Mouse (Mus musculus) forebrain, embryonic 11.5 days (tissue): ENCODE data around the gene Gm5475. TPM values are rescaled to one million over a fixed set of nuclear protein-coding genes. Genes with fewer than 3 reads are reported as not detected.

ENCODE experiments used
- ATAC-seq: fragments of 200-750 bp; cut with Nextera tagmentation; replicated peaks from 2 replicates; pipeline ENCODE4 v1.8.0; 2017; ENCODE audit warnings: moderate TSS enrichment; ENCODE audit not compliant: low FRiP score
- DNase-seq: peaks from one replicate; pipeline ENCODE4 v3.0.0-alpha.2; 2017; ENCODE audit warnings: low spot score
- H3K27ac ChIP-seq: fragments of 300-500 bp; sonication (generic); 2 replicates; pipeline ENCODE4 v1.5.1; 2014; ENCODE audit warnings: low read depth, low read length
- H3K27me3 ChIP-seq: fragments of 300-500 bp; sonication (generic); 2 replicates; pipeline ENCODE4 v1.6.1; 2014; ENCODE audit warnings: mild to moderate bottlenecking, low read length, mixed read lengths; ENCODE audit not compliant: control insufficient read depth, insufficient read depth
- H3K36me3 ChIP-seq: fragments of 300-500 bp; sonication (generic); 2 replicates; pipeline ENCODE4 v1.6.1; 2014; ENCODE audit warnings: mild to moderate bottlenecking, low read length, moderate library complexity, mixed read lengths; ENCODE audit not compliant: control insufficient read depth, insufficient read depth
- H3K4me1 ChIP-seq: fragments of 300-500 bp; sonication (generic); replicated peaks from 2 replicates; pipeline ENCODE4 v1.6.1; 2014; ENCODE audit warnings: low read length, mixed read lengths; ENCODE audit not compliant: control insufficient read depth, insufficient read depth
- H3K4me2 ChIP-seq: fragments of 300-500 bp; sonication (generic); 2 replicates; pipeline ENCODE4 v1.6.1; 2014; ENCODE audit warnings: low read depth, mild to moderate bottlenecking, low read length, moderate library complexity, mixed read lengths; ENCODE audit not compliant: severe bottlenecking
- H3K4me3 ChIP-seq: fragments of 300-500 bp; sonication (generic); 2 replicates; pipeline ENCODE4 v1.5.1; 2014; ENCODE audit warnings: low read depth, low read length
- H3K9ac ChIP-seq: fragments of 300-500 bp; sonication (generic); 2 replicates; pipeline ENCODE4 v1.6.1; 2014; ENCODE audit warnings: low read length
- H3K9me3 ChIP-seq: fragments of 300-500 bp; sonication (generic); 2 replicates; pipeline ENCODE4 v1.6.1; 2016; ENCODE audit warnings: low read length, mixed read lengths; ENCODE audit not compliant: control insufficient read depth
- WGBS: fragments of 180-500 bp; shearing (Covaris S2); extraction: QIAGEN DNeasy Blood & Tissue Kit; methylation state at CpG from one replicate; pipeline ENCODE4 v1.1.7; 2014; 5-methylcytosine and 5-hydroxymethylcytosine counted together
- polyA plus RNA-seq: library from polyadenylated mRNA; unstranded; fragments of >200 nt; fragmentation: Nextera tagmentation; extraction: Ambion mirVana; gene quantifications from 2 replicates; pipeline ENCODE4 v1.2.1, GENCODE M21; 2014

Gene Gm5475
- polyA plus RNA-seq, 1 experiment from 2014 or later = not detected

DNA sequence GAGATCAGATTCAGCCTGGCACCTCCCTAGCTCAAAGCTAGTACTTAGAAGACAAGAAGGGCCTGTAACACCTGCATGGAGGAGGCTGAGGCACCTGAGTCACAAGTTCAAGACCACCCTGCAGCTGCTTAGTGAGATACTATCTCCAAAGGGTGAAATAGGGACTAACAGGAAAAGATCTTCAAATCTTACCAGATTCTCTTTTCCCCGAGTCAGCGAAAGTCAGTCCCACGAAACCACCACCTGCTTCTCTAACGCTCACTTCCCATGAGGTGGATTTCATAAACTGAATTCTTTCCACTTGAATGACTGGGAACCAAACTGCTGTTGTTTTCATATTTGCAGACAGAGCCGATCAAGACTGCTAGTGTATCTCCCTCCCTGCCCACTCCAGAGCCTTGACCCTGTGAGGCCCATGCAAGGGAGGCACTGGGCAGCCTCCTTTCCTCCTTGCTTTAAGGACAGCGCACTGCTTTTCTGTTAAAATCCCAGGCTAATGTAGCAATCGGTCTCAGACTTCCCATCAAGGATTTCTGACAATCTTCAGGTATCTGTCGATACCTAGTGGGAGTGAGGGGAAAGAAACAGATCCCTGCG lies 4.0 kb upstream of the Gm5475 start:
- 88% methylated on average over 9 of the region's 9 CpGs for WGBS
- DNase-seq (no peak), ATAC-seq (no peak)
- Histone ChIP-seq H3K9me3 (no peaks in the 10 kb centered on the region), H3K4me1 (peaks cover 9% of the 10 kb centered on the region), H3K36me3 (no peaks in the 10 kb centered on the region), H3K27ac (no peak overlapping the region), H3K9ac (no peak overlapping the region), H3K4me3 (no peak overlapping the region), H3K27me3 (no peaks in the 10 kb centered on the region), H3K4me2 (no peak overlapping the region)

DNA sequence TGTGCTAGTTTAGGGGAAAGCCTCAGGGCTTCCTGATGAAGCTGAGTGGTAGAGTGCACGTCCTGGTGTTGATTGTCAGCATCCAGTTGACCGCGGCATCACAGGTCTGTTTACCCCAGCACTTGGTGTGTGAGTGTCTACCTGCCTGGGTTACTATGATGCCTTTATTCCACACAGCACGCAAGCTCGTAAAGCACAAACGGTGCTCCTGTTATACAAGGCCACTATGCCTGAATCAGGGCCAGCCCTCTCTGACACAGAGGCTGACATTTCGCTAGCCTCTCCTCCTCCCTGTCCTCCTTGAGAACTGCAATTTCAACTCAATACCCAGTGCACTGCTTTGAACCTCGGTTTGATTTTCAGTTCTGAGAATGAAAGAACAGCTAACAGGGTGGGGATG lies 2.6 kb upstream of the Gm5475 start:
- DNase-seq = no peak
- Histone ChIP-seq H3K27me3 (peaks cover 8% of the 10 kb centered on the region), H3K36me3 (no peaks in the 10 kb centered on the region), H3K9ac (no peak overlapping the region; the same call in 1 of the 2 replicates), H3K27ac (no peak overlapping the region), H3K9me3 (no peaks in the 10 kb centered on the region), H3K4me2 (no peak overlapping the region), H3K4me1 (peaks cover 12% of the 10 kb centered on the region), H3K4me3 (no peak overlapping the region)
- 76% methylated on average over 8 of the region's 8 CpGs for WGBS
- no peak for ATAC-seq

DNA sequence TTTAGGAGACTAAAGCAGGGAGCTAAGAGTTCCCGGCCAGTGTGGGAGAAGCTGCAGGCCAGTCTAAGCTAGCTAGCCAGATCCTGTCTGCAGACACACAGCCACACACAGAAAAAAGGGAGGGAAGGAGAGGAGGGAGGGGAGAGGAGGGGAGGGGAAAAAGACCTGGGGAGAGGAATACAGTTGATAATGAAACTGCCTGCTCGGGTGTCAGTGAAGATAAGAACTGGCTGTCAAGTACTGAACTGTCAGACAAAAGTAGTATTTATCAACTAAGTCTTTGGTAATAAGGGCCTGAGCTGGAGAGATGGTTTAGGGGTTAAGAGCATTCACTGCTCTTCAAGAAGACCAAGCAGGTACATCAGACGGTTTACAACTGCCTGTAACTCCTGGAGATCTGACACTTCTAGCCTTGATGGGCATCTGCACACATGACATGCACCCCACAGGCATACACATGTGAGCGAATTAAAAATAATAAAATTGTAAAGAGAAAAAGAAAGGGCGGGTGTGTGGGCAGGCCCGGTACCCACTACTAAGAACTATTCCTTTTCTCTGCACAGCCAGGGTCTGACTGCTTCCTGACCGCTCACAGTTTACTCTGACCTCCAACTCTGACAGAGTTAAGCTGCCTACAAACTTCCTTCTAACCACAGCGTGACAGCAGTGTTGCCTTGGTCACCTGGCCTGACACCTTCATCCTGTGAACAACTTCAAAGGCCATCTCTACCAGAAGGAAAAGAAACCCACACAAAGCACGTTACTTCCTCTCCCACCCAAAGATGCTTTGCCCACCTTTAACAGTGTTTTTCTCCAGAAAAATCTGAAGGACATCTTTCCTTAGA lies 1.8 kb upstream of the Gm5475 start:
- Histone ChIP-seq H3K4me1 (peaks cover 12% of the 10 kb centered on the region), H3K9ac (no peak overlapping the region; the same call in 1 of the 2 replicates)
- WGBS = 70% methylated on average over 9 of the region's 9 CpGs

DNA sequence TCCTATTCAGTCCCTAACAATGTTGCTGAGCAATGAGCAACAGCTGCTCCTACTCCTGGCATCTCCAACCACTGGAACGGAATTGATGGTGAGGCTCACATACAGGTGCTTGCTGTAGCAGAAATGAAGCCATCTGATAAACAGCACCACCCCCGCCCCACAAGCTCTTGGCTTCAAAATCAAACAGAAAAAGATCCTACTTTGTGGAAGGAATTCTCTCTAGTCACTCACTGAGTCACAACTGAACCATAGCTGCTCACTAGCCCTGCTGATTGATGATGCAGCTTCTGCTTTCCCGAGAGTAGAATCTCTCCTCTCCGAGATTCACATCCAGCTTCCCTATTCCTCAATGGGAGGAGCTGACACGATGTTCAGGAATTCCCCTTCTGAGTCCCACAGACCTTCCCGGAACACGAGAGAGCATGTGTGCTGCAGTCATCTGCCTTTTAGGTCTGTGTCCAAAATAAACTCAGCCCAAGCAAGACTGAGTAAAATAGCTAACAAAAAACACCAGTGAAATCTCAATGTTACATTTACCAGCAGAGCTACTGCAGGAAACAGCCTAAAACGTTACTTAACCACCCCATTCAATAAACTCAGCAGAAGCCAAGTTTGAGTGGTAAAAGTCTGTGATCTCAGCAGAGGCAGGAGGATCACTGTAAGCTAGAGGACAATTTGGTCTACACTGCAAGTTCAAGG lies 739 bp upstream of the Gm5475 start:
- Histone ChIP-seq H3K9me3 (no peaks in the 10 kb centered on the region), H3K4me2 (peak overlapping the region; percentile 69), H3K27ac (no peak overlapping the region), H3K36me3 (no peaks in the 10 kb centered on the region), H3K4me3 (peak overlapping the region; percentile 96; the same call in 1 of the 2 replicates), H3K27me3 (peaks cover 19% of the 10 kb centered on the region), H3K4me1 (peaks cover 12% of the 10 kb centered on the region), H3K9ac (peak overlapping the region; percentile 23; the same call in 1 of the 2 replicates)
- no peak for DNase-seq
- 61% methylated on average over 8 of the region's 8 CpGs for WGBS
- no peak for ATAC-seq

More for the DNA sequence above, 1.8 kb upstream of the Gm5475 start:
- H3K4me2 ChIP-seq = no peak overlapping the region
- ATAC-seq (no peak), DNase-seq (no peak)
- no peaks in the 10 kb centered on the region for H3K36me3 ChIP-seq
- H3K27me3 ChIP-seq = peaks cover 16% of the 10 kb centered on the region
- no peaks in the 10 kb centered on the region for H3K9me3 ChIP-seq
- H3K4me3 ChIP-seq = no peak overlapping the region
- no peak overlapping the region for H3K27ac ChIP-seq

DNA sequence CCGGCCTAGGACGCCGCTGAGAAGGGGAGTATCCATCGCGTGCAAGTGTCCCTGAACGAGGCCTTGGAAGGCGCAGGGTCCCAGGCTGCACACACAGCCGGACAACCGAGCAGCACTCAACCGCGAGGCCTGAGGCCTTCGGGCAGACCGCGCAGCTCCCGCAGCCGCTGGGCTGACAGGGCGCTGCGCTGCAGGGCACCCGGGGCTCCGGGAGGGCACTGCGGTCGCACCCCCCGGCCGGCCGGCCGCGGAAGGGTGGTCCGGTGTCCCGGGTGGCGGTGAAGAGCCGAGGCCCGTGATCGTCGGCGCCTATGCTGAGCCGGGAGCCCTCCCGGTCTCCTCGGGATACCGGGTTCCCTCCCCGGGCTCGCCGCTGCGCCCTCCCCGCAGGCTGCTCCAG lies 529 bp downstream of the Gm5475 start:
- Histone ChIP-seq H3K4me3 (peak overlapping the region; percentile 96), H3K9me3 (no peaks in the 10 kb centered on the region), H3K4me2 (peak overlapping the region; percentile 69), H3K36me3 (no peaks in the 10 kb centered on the region), H3K9ac (peak overlapping the region; percentile 90), H3K27me3 (peaks cover 19% of the 10 kb centered on the region), H3K4me1 (peaks cover 12% of the 10 kb centered on the region), H3K27ac (no peak overlapping the region)
- peak; percentile 71 for DNase-seq
- peak; percentile 78 for ATAC-seq
- under 1% methylated on average over 40 of the region's 44 CpGs for WGBS

DNA sequence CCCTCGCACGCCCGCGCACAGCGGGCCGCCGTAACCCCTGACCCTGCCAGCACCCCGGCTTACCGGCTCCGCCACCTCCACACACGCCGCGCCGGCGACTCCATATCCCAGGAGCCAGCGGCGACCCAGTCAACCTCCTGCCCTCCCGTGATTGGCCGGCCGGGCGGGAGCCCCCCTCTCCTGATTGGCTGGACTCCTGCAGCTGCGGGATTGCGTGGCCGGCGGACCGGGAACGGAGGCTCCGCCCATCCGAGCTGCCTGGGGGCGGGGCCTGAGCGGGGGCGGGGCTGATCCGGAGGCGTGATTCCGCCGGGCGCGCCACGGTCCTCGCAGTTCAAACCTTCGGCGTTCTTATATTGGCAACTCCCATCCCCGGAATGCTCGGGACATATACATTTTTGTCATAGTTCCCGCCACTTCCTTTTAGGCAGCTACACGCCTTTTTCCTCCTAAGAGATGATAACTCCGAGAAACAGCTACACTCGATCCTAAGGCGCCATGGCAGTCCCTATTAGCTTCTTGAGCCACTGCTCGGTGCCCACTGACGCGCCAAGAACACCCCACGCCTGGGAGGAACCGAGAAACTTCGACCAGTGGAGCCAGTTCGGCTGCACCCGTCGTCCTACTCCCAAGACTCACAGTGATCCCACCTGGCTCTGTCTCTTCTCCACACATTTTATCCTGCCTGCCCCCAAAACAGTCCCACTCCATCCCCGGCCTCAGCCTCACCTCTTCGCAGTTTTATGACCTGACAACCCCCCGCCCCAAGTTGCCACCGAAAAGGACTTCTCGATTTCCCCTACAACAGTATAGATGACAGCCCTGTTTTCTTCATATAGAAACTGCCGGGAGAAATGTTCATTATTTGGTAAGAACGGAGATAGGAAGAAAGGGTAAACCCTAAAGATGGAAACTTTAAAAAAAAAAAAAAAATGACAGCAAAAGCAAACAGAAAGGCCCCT lies 1.2 kb downstream of the Gm5475 start:
- H3K4me1 ChIP-seq = peaks cover 12% of the 10 kb centered on the region
- WGBS = 1% methylated on average over 65 of the region's 65 CpGs
- H3K9me3 ChIP-seq = no peaks in the 10 kb centered on the region
- H3K9ac ChIP-seq = peak overlapping the region; percentile 90
- H3K27ac ChIP-seq = no peak overlapping the region
- peak overlapping the region; percentile 69 for H3K4me2 ChIP-seq
- ATAC-seq = peak; percentile 99
- H3K27me3 ChIP-seq = peaks cover 19% of the 10 kb centered on the region
- DNase-seq = peak; percentile 99
- H3K36me3 ChIP-seq = no peaks in the 10 kb centered on the region
- H3K4me3 ChIP-seq = peak overlapping the region; percentile 96

DNA sequence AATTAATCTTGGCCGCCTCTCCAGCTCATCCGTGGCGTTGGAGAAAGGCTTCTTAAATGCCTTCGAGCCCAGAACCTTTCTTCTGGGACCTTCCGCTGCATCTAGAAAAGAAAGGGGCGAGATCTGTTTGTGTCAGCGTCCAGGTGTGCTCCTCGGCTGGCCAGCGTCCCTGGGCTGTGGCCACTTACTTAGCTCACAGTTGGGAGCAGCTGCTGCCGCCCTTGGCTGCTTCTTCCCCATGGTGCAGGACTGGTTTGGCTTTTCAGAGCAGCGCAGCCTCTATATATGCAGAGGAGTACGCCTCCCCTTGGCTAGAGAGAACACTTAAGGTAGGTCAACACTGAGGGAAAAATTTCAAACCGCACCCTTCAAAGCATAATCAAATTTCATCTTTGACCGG lies 2.0 kb downstream of the Gm5475 start:
- WGBS = 3% methylated on average over 14 of the region's 14 CpGs
- DNase-seq = no peak
- peak overlapping the region; percentile 12 for H3K9ac ChIP-seq
- H3K4me3 ChIP-seq = peak overlapping the region; percentile 96
- no peak for ATAC-seq
- H3K4me2 ChIP-seq = peak overlapping the region; percentile 69
- H3K27me3 ChIP-seq = peaks cover 19% of the 10 kb centered on the region
- H3K4me1 ChIP-seq = peaks cover 12% of the 10 kb centered on the region
- no peak overlapping the region for H3K27ac ChIP-seq
- no peaks in the 10 kb centered on the region for H3K36me3 ChIP-seq
- no peaks in the 10 kb centered on the region for H3K9me3 ChIP-seq
